Mouse (Mus musculus): Measurements from ENCODE around the gene Tmem212.
A peak's percentile ranks its signal among the peaks of the same experiment; 100 is the strongest.
"Not testable (repeated sequence)": the region's sequence is repeated elsewhere in the genome, so short reads cannot be mapped to it uniquely, and the experiment has no call there.

Tmem212 gene

DNA sequence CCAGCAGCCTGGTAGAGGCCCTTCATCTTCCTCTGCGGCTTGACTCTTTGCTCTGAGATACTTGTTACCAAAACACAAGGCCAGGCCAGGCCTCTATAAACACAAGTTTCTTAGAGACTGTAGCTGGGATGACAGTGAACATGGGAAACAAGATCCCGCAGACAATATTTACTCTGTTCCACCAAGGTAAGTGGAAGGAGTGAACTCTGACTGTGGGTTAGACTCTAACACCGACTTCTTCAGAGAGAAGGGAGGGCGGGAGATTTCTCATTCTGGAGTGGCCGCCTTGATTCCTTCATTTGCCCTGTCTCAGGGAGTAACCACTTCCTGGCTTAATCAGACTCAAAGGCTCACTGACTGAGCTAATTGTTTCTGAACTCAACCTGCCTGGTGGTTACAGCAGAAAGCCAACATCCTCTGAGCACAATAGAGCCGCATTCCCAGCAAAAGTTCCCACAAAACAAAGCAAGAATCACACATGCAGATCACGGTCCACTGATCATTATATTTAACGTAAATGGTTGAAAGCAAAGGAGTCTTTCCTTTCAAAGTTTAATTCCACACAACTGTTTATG is at the start of gene Tmem212:
TSS of gene Tmem212 (minus strand) at position 51 of the 575 bp plus-strand sequence.
- Histone ChIP-seq H3K4me1 (replicated peaks; ENCODE audit: low read depth, low read length) (peaks cover 15% of the 10 kb centered on the region), H3K27me3 (ENCODE audit: insufficient read depth, low read length) (no peaks in the 10 kb centered on the region), H3K36me3 (ENCODE audit: insufficient read depth, low read length) (no peaks in the 10 kb centered on the region), H3K4me3 (replicated peaks; ENCODE audit: low read length) (no peak within 1 kb of the TSS), H3K9me3 (ENCODE audit: low read length) (no peaks in the 10 kb centered on the region)
- TF ChIP-seq POU5F1 (IDR thresholded peaks at IDR 0.05; ENCODE audit: borderline replicate concordance, low read length), result no peak
- TF ChIP-seq NANOG (IDR thresholded peaks at IDR 0.05; ENCODE audit: borderline replicate concordance, low read length), result no peak
- TF ChIP-seq CTCF (conservative IDR thresholded peaks at IDR 0.05; ENCODE audit: low read length), result no peak

DNA sequence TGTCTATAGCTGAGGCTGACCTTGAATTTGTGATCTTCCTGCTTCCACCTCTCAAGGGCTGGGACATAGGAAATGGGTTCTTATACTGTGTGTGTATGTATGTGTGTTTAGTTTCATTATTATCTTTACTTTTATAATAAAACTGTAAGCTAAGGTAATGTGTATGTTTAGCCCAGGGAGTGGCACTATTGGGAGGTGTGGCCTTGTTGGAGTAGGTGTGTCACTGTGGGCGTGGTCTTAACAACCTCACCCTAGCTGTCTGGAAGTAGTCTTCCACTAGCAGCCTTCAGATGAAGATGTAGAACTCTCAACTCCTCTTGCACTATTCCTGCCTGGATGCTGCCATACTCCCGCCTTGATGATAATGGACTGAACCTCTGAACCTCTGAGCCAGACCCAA is 49.2 kb upstream of the Tmem212 start:
- H3K4me1 ChIP-seq (replicated peaks; ENCODE audit: low read depth, low read length), result peaks cover 12% of the 10 kb centered on the region
- not testable (repeated sequence) for H3K4me3 ChIP-seq (replicated peaks; ENCODE audit: low read length); H3K36me3 ChIP-seq (ENCODE audit: insufficient read depth, low read length); H3K9me3 ChIP-seq (ENCODE audit: low read length); H3K27me3 ChIP-seq (ENCODE audit: insufficient read depth, low read length)

DNA sequence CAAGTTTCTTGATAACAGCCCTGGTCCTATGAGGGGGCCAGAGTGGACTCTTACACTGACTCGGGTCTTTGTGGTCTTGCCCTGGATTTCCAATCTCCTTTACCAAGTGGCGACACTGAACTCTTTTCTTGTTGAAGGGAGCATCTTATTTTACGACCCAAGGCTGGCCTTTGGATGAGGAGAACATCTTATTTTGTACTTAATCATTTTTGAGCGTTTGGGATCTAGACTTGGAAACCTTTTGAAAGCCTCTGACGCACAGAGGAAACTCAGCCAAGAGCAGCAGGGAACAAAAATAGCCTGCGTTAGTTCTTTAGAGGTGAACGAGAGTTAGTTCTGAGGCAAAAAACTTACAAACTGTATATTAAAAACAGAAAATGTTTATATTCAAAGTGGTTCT is 46.8 kb upstream of the Tmem212 start:
- Histone ChIP-seq H3K36me3 (ENCODE audit: insufficient read depth, low read length) (no peaks in the 10 kb centered on the region), H3K9me3 (ENCODE audit: low read length) (no peaks in the 10 kb centered on the region), H3K4me3 (replicated peaks; ENCODE audit: low read length) (no peak overlapping the region), H3K4me1 (replicated peaks; ENCODE audit: low read depth, low read length) (peaks cover 30% of the 10 kb centered on the region), H3K27me3 (ENCODE audit: insufficient read depth, low read length) (peaks cover 26% of the 10 kb centered on the region)
- TF ChIP-seq CTCF (conservative IDR thresholded peaks at IDR 0.05; ENCODE audit: low read length) (no peak), NANOG (IDR thresholded peaks at IDR 0.05; ENCODE audit: borderline replicate concordance, low read length) (no peak), POU5F1 (IDR thresholded peaks at IDR 0.05; ENCODE audit: borderline replicate concordance, low read length) (no peak)

DNA sequence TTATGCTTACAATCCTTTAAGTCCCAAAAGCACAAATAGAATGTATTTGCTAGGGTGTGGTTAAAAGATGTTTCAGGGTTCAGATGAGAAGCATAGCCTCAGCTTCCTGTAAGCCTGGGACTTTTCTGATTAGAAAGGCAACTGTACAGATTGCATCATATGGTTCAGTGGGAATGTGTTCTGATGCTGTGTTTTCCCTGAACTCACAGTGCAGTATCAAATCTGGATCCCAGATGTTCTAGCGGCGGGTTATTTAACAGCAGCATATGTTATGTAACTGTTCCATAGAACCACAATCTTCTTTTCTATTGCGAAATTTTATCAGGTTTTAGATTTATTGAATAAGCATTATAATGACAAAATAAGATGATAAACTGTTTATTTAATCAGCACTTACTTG is 45.5 kb upstream of the Tmem212 start:
- Histone ChIP-seq H3K9me3 (ENCODE audit: low read length) (no peaks in the 10 kb centered on the region), H3K4me1 (replicated peaks; ENCODE audit: low read depth, low read length) (peaks cover 43% of the 10 kb centered on the region), H3K36me3 (ENCODE audit: insufficient read depth, low read length) (no peaks in the 10 kb centered on the region), H3K27me3 (ENCODE audit: insufficient read depth, low read length) (peaks cover 26% of the 10 kb centered on the region), H3K4me3 (replicated peaks; ENCODE audit: low read length) (no peak overlapping the region)
- no peak for TF ChIP-seq CTCF (conservative IDR thresholded peaks at IDR 0.05; ENCODE audit: low read length)
- TF ChIP-seq NANOG (IDR thresholded peaks at IDR 0.05; ENCODE audit: borderline replicate concordance, low read length), result no peak
- TF ChIP-seq POU5F1 (IDR thresholded peaks at IDR 0.05; ENCODE audit: borderline replicate concordance, low read length), result no peak

DNA sequence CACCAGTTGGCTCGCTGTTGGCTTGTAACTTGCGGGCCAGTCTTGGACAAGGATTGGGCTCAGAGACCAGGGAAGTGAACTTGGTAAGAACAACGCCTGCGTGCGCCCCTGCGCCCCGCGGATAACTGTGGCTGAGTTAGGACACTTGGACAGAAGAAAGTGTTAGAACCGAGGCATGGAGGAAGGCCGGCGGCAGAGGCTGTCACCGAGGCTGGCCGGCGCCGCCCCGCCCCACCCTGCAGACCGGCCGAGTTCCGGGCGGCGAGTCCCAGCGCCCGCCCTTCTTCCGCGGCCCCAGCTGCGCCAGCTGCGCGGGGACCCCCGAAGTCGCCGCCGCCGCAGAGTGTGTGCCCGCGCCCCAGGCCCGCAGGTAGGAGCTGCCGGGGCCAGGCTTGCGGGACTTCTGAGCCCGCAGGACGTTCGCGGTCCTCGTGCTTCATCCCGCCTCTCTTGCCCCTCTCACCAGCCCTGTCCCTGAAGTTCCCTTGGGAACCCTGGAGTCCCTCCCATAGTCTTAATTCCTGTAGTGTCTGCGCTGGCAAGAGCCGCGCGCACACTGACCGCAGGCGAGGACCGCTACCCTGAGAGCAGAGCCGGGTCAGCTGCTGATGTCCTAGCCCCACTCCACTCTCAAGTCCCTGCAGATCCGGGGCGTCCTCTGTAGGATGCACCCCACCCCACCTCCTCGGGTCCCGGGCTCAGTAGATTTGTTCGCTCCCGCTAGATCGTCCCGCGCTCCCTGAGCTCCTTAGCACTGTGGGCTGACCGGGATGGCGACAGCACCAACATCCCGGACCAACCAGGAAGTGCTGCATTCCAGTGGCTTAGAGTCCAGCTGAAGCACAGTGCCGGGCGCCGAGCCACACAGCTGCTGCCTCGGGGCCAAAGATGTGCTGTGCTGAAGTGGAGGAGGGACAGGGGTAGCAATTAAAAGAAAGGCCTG is 42.5 kb upstream of the Tmem212 start, which contains the start of gene Pld1:
TSS of gene Pld1 (plus strand) at position 315 of the 943 bp plus-strand sequence.
- Histone ChIP-seq H3K36me3 (ENCODE audit: insufficient read depth, low read length) (no peaks in the 10 kb centered on the region), H3K4me1 (replicated peaks; ENCODE audit: low read depth, low read length) (peaks cover 48% of the 10 kb centered on the region), H3K9me3 (ENCODE audit: low read length) (no peaks in the 10 kb centered on the region), H3K4me3 (replicated peaks; ENCODE audit: low read length) (peak within 1 kb of the TSS; percentile 84), H3K27me3 (ENCODE audit: insufficient read depth, low read length) (peaks cover 26% of the 10 kb centered on the region)
- no peak for TF ChIP-seq POU5F1 (IDR thresholded peaks at IDR 0.05; ENCODE audit: borderline replicate concordance, low read length)
- TF ChIP-seq NANOG (IDR thresholded peaks at IDR 0.05; ENCODE audit: borderline replicate concordance, low read length), result no peak
- no peak for TF ChIP-seq CTCF (conservative IDR thresholded peaks at IDR 0.05; ENCODE audit: low read length)

DNA sequence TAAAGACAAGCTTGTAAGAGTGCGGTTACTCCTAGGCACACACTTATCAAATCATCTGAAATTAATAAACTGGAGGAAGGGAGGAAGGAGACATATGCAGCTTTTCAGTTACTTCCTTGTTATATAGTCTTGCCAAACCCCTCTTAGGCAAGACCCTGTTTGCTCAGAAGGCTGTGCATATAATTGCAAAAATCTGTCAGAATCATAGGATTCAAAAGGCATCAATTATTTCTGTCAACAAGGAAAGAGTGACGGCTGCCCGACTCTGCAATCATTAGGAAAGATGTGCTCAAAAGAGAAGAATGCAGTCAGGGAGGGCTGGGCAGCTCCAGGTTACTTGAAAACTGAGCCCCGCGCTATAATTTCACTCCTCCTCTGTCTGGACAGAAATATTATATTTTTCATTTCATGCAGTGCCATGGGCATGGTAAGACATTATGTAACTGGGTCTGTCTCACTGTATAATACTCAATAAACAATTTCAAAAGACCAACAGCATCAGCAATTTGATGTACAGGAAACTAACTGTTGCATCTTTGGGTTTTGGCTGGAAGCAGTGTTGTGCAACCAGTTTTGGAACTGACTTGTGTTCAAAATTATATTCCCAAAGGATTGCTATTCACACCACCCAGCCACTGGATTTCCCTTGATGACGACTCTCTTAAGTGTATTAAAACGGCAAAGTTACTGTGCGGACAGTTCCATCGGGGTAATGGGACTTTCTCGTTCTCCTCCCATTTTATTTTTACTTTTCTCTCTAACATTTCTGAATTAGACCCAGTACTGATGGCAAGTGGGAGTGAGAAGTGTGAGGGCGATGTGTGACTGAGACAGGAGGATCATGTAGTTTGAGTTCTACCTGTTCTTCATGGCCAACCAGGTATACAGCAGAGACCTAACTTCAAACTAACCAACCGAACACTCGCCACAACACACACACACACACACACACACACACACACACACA is 41.3 kb upstream of the Tmem212 start:
- 0 out of 2 replicates have a peak overlapping the region, but pooled peaks have one; percentile 84 for H3K4me3 ChIP-seq (replicated peaks; ENCODE audit: low read length)
- H3K4me1 ChIP-seq (replicated peaks; ENCODE audit: low read depth, low read length), result peaks cover 52% of the 10 kb centered on the region
- no peaks in the 10 kb centered on the region for H3K36me3 ChIP-seq (ENCODE audit: insufficient read depth, low read length)
- peaks cover 26% of the 10 kb centered on the region for H3K27me3 ChIP-seq (ENCODE audit: insufficient read depth, low read length)
- no peaks in the 10 kb centered on the region for H3K9me3 ChIP-seq (ENCODE audit: low read length)
- TF ChIP-seq NANOG (IDR thresholded peaks at IDR 0.05; ENCODE audit: borderline replicate concordance, low read length) (no peak), POU5F1 (IDR thresholded peaks at IDR 0.05; ENCODE audit: borderline replicate concordance, low read length) (no peak), CTCF (conservative IDR thresholded peaks at IDR 0.05; ENCODE audit: low read length) (no peak)

DNA sequence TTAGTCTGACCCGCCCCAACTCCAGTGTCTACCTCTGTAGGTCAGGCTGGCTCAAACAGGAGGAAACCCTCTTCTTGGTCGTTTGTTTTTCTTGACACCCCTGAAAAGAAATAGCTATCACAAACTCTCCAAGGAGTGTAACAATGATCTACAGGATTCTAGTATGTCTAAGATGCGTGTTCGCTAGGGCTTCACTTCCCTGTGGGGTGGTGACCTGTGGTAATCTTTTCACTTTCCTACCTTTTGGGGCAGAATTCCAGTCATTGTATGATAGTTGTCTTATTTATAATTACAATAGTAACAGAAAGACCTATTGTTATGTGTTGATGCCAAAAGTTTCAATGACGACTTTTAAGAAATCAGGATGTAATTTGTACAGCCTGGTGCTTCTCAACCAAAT is 40.6 kb upstream of the Tmem212 start:
- Histone ChIP-seq H3K9me3 (ENCODE audit: low read length) (no peaks in the 10 kb centered on the region), H3K4me3 (replicated peaks; ENCODE audit: low read length) (no peak overlapping the region), H3K27me3 (ENCODE audit: insufficient read depth, low read length) (peaks cover 26% of the 10 kb centered on the region), H3K36me3 (ENCODE audit: insufficient read depth, low read length) (no peaks in the 10 kb centered on the region), H3K4me1 (replicated peaks; ENCODE audit: low read depth, low read length) (peaks cover 50% of the 10 kb centered on the region)
- TF ChIP-seq POU5F1 (IDR thresholded peaks at IDR 0.05; ENCODE audit: borderline replicate concordance, low read length), result no peak
- TF ChIP-seq NANOG (IDR thresholded peaks at IDR 0.05; ENCODE audit: borderline replicate concordance, low read length), result no peak; the same call in 1 of the 2 replicates
- no peak for TF ChIP-seq CTCF (conservative IDR thresholded peaks at IDR 0.05; ENCODE audit: low read length)

DNA sequence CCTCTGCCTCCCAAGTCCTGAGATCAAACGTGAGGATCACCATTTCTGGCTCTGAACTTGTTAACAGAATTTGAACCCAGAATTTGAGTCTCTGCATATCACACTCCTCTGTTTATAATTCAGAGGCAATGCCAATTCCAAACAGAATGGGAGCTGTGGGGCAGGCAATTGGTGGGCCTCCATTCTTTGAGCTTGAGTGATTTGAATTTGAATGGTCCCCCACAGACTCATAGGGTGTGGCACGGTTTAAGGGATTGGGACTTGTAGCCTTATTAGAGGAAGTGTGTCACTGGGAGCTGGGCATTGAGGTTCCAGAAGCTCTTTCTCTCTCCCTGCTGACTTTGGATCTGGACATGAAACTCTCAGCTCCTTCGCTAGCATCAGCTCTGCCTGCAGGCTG is 39.5 kb upstream of the Tmem212 start:
- Histone ChIP-seq H3K9me3 (ENCODE audit: low read length) (no peaks in the 10 kb centered on the region), H3K4me1 (replicated peaks; ENCODE audit: low read depth, low read length) (peaks cover 50% of the 10 kb centered on the region), H3K36me3 (ENCODE audit: insufficient read depth, low read length) (no peaks in the 10 kb centered on the region), H3K27me3 (ENCODE audit: insufficient read depth, low read length) (peaks cover 22% of the 10 kb centered on the region), H3K4me3 (replicated peaks; ENCODE audit: low read length) (0 out of 2 replicates have a peak overlapping the region, but pooled peaks have one; percentile 17)
- TF ChIP-seq NANOG (IDR thresholded peaks at IDR 0.05; ENCODE audit: borderline replicate concordance, low read length) (peak; percentile 56; the same call in 1 of the 2 replicates), CTCF (conservative IDR thresholded peaks at IDR 0.05; ENCODE audit: low read length) (no peak), POU5F1 (IDR thresholded peaks at IDR 0.05; ENCODE audit: borderline replicate concordance, low read length) (0 out of 2 replicates have a peak, but pooled peaks have one; percentile 15)

All from E14TG2a.4 (cell line).